Mouse (Mus musculus): Measurements from ENCODE around the gene Zfp609. TPM values are rescaled to one million over a fixed set of nuclear protein-coding genes. Genes with fewer than 3 reads are reported as not detected.

Gene Zfp609
- 9.8 and 10.4 TPM in 2 replicates for polyA plus RNA-seq (2012; rRNA removed)

GRCm38 (mm10) chr9:65827344-65828015, at the start of gene Zfp609:
Zfp609 (minus strand) TSS chr9:65827564.
- no peak for TF ChIP-seq CTCF (IDR thresholded peaks at IDR 0.05; ENCODE audit: control insufficient read depth, insufficient read depth, insufficient replicate concordance, low read depth, low read length)
- no peak; the same call in 1 of the 2 replicates for TF ChIP-seq POLR2A (IDR thresholded peaks at IDR 0.05; ENCODE audit: control insufficient read depth, low read depth, low read length)
- Histone ChIP-seq H3K4me1 (ENCODE audit: control insufficient read depth, insufficient read depth, low read length) (peaks cover 12% of the 10 kb centered on the region), H3K27ac (ENCODE audit: control insufficient read depth, insufficient read depth, low read depth, low read length) (peak within 1 kb of the TSS; percentile 92), H3K27me3 (ENCODE audit: control insufficient read depth, insufficient read depth, low read length) (no peaks in the 10 kb centered on the region), H3K36me3 (ENCODE audit: control insufficient read depth, insufficient read depth, low read length) (no peaks in the 10 kb centered on the region), H3K4me3 (ENCODE audit: control insufficient read depth, low read depth, low read length) (peak within 1 kb of the TSS; percentile 95)

DNA sequence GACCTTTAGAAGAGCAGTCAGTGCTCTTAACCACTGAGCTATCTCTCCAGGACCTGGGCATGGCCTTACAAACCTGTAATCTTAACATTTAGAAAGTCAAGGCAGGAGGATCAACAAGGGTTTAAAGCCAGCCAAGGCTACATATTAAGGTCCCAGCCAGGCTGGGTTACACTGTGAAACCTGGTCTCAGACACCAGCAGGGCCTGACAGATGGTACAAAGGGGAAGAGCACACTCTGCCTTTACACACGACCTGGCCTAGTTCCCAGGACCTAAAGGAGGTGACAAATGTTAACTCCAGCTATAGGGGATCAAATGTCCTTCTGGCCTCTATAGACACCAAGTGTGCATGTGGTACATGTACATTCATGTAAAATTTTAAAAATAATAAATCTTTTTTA, 32.3 kb upstream of the Zfp609 start:
- no peak overlapping the region for H3K4me3 ChIP-seq (ENCODE audit: control insufficient read depth, low read depth, low read length)
- H3K27me3 ChIP-seq (ENCODE audit: control insufficient read depth, insufficient read depth, low read length), result no peaks in the 10 kb centered on the region
- no peaks in the 10 kb centered on the region; the same call in 1 of the 2 replicates for H3K36me3 ChIP-seq (ENCODE audit: control insufficient read depth, insufficient read depth, low read length)
- TF ChIP-seq CTCF (IDR thresholded peaks at IDR 0.05; ENCODE audit: control insufficient read depth, insufficient read depth, insufficient replicate concordance, low read depth, low read length) (no peak), POLR2A (IDR thresholded peaks at IDR 0.05; ENCODE audit: control insufficient read depth, low read depth, low read length) (no peak)
- no peak overlapping the region for H3K27ac ChIP-seq (ENCODE audit: control insufficient read depth, insufficient read depth, low read depth, low read length)
- no peaks in the 10 kb centered on the region for H3K4me1 ChIP-seq (ENCODE audit: control insufficient read depth, insufficient read depth, low read length)

GRCm38 (mm10) chr9:65850203-65850602, 22.8 kb upstream of the Zfp609 start:
- Histone ChIP-seq H3K27ac (ENCODE audit: control insufficient read depth, insufficient read depth, low read depth, low read length) (no peak overlapping the region), H3K27me3 (ENCODE audit: control insufficient read depth, insufficient read depth, low read length) (no peaks in the 10 kb centered on the region), H3K4me3 (ENCODE audit: control insufficient read depth, low read depth, low read length) (no peak overlapping the region), H3K4me1 (ENCODE audit: control insufficient read depth, insufficient read depth, low read length) (no peaks in the 10 kb centered on the region), H3K36me3 (ENCODE audit: control insufficient read depth, insufficient read depth, low read length) (peaks cover 1% of the 10 kb centered on the region; the same call in 1 of the 2 replicates)
- TF ChIP-seq CTCF (IDR thresholded peaks at IDR 0.05; ENCODE audit: control insufficient read depth, insufficient read depth, insufficient replicate concordance, low read depth, low read length) (no peak), POLR2A (IDR thresholded peaks at IDR 0.05; ENCODE audit: control insufficient read depth, low read depth, low read length) (no peak)

DNA sequence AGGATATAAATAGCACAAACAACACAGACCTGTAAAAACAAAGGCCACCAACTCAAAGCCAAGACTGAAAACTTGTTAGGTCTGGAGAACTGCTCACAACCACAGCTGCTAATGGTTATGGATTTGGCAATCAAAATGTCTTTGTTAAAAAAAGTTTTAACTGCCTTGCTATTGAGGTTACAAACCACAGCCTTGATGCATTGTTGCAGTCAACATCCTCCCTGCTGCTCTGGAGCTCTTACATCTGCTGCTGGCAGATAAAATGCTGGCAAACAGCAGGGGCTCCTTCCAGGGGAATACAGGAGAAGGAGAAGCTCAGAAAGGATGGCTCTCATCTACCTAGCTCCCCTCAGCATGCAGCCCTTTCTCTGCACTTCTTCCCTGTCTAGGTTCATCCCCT, 20.8 kb upstream of the Zfp609 start:
- no peaks in the 10 kb centered on the region for H3K4me1 ChIP-seq (ENCODE audit: control insufficient read depth, insufficient read depth, low read length)
- H3K4me3 ChIP-seq (ENCODE audit: control insufficient read depth, low read depth, low read length), result no peak overlapping the region
- peaks cover 1% of the 10 kb centered on the region; the same call in 1 of the 2 replicates for H3K36me3 ChIP-seq (ENCODE audit: control insufficient read depth, insufficient read depth, low read length)
- no peaks in the 10 kb centered on the region for H3K27me3 ChIP-seq (ENCODE audit: control insufficient read depth, insufficient read depth, low read length)
- H3K27ac ChIP-seq (ENCODE audit: control insufficient read depth, insufficient read depth, low read depth, low read length), result no peak overlapping the region
- TF ChIP-seq CTCF (IDR thresholded peaks at IDR 0.05; ENCODE audit: control insufficient read depth, insufficient read depth, insufficient replicate concordance, low read depth, low read length), result no peak
- TF ChIP-seq POLR2A (IDR thresholded peaks at IDR 0.05; ENCODE audit: control insufficient read depth, low read depth, low read length), result no peak

DNA sequence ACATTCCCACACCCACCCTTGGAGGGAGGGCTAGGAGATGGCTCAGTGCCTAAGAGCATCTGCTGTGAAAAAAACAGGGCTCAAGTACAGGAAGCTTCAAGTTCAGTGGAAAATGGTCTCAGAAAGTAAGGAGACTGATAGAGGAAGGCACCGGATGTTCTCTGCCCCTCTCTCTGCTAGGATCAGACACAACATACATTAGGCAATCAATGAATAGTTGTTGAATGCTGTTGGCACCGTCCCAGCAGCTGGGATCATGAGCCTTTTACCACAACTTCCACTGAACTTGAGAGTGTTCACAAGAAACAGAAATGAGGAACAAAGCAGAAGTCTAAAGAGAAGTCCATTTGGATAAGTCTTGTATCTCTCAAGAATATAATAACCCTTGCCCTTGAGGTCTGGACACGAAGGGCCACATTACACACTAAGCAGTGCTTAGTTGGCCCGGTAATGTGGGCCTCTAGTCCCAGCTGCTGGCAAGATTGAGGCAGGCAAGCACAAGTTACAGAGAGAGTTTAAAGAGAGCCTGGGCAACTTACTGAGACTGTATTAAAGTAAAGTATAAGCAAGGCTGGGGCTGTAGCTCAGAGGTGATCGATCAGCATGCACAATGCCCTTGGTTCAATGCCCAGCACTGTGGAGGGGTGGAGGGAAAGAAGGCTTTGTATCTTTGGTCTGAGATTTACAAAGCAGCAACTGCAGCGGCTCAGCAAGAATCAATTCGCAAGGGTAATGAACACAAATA, 17.2 kb upstream of the Zfp609 start:
- no peaks in the 10 kb centered on the region; the same call in 1 of the 2 replicates for H3K36me3 ChIP-seq (ENCODE audit: control insufficient read depth, insufficient read depth, low read length)
- H3K4me1 ChIP-seq (ENCODE audit: control insufficient read depth, insufficient read depth, low read length), result no peaks in the 10 kb centered on the region
- no peak overlapping the region for H3K4me3 ChIP-seq (ENCODE audit: control insufficient read depth, low read depth, low read length)
- no peaks in the 10 kb centered on the region for H3K27me3 ChIP-seq (ENCODE audit: control insufficient read depth, insufficient read depth, low read length)
- no peak overlapping the region for H3K27ac ChIP-seq (ENCODE audit: control insufficient read depth, insufficient read depth, low read depth, low read length)
- TF ChIP-seq CTCF (IDR thresholded peaks at IDR 0.05; ENCODE audit: control insufficient read depth, insufficient read depth, insufficient replicate concordance, low read depth, low read length) (no peak), POLR2A (IDR thresholded peaks at IDR 0.05; ENCODE audit: control insufficient read depth, low read depth, low read length) (no peak)

DNA sequence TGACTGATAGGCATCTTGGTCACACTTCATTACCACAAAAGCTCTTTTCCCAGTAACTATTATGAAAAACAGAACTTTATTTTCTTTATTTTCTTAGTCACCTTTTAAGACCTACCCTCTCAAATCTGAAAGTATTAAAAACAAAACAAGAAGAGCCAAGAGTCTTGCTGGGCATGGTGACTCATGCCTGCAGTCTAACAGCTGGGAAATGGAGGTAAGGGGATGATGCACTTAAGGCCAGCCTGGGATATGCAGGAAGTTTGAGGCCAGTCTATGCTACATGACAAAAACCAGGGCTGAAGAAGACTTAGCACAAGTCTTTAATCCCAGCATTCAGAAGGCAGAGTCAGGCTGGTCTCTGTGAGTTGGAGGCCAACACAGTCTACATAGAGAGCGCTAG, 12.5 kb upstream of the Zfp609 start:
- no peaks in the 10 kb centered on the region for H3K27me3 ChIP-seq (ENCODE audit: control insufficient read depth, insufficient read depth, low read length)
- TF ChIP-seq POLR2A (IDR thresholded peaks at IDR 0.05; ENCODE audit: control insufficient read depth, low read depth, low read length) (no peak), CTCF (IDR thresholded peaks at IDR 0.05; ENCODE audit: control insufficient read depth, insufficient read depth, insufficient replicate concordance, low read depth, low read length) (no peak)
- H3K4me1 ChIP-seq (ENCODE audit: control insufficient read depth, insufficient read depth, low read length), result no peaks in the 10 kb centered on the region
- no peak overlapping the region for H3K27ac ChIP-seq (ENCODE audit: control insufficient read depth, insufficient read depth, low read depth, low read length)
- no peak overlapping the region for H3K4me3 ChIP-seq (ENCODE audit: control insufficient read depth, low read depth, low read length)
- H3K36me3 ChIP-seq (ENCODE audit: control insufficient read depth, insufficient read depth, low read length), result no peaks in the 10 kb centered on the region; the same call in 1 of the 2 replicates

DNA sequence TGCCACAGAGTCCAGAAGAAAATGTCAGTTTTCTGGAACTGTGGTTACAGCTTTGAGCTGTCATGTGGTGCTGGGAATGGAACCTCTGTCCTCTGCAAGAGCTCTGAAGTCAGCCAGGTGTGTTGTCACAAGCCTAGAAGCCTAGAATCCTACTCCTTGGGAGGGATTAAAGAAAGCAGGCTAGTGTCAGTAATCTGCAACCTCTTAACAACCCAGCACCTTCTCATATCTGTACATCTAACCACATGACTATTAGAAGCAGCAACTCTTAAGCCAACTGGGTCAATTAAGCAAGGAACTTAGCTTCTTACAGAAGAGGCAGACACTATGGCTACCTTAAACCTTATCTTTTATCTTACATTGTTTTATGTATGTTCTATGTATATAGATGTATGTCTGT, 9.6 kb upstream of the Zfp609 start:
- Histone ChIP-seq H3K27ac (ENCODE audit: control insufficient read depth, insufficient read depth, low read depth, low read length) (no peak overlapping the region), H3K4me1 (ENCODE audit: control insufficient read depth, insufficient read depth, low read length) (no peaks in the 10 kb centered on the region), H3K27me3 (ENCODE audit: control insufficient read depth, insufficient read depth, low read length) (no peaks in the 10 kb centered on the region), H3K36me3 (ENCODE audit: control insufficient read depth, insufficient read depth, low read length) (no peaks in the 10 kb centered on the region; the same call in 1 of the 2 replicates), H3K4me3 (ENCODE audit: control insufficient read depth, low read depth, low read length) (no peak overlapping the region)
- TF ChIP-seq POLR2A (IDR thresholded peaks at IDR 0.05; ENCODE audit: control insufficient read depth, low read depth, low read length) (no peak), CTCF (IDR thresholded peaks at IDR 0.05; ENCODE audit: control insufficient read depth, insufficient read depth, insufficient replicate concordance, low read depth, low read length) (no peak)

All from testis, adult 2 months (tissue).